ENCODE assay signal across 10 mouse cellular contexts in the genomic region with DNA sequence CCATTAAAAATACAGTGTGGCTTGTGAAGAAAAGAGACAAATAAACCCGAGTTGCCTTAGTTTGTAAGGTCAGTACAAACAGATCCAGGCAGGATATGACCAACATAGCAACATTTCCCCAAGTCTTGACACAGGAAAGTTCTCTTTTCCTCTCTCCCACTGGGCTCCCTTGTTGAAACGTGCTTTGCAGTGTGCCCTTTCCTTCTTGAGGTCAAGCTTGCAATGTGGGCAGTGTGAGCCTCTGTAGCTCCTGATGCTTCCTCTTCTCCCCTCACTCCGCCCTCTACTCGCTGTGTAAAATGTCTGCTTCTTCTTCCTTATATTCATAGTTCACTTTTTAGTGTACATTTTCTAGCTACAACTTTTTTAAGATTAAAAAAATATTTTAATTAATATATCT. TPM values are rescaled to one million over a fixed set of nuclear protein-coding genes. Genes with fewer than 3 reads are reported as not detected.
DNase-seq lines count a peak whose midpoint lies in the region; ATAC-seq and TF ChIP-seq lines count a peak whose summit lies in the region.
"Had no signal": no experiment of that assay in that cellular context is flagged by ENCODE, and none has a peak within 500 bp of the region (broad histone marks: within the 10 kb centered on the region; RNA-seq: fewer than 3 reads in every experiment).

No protein-coding gene starts in this region.

- H3K27ac ChIP-seq in kidney, adult 2 months (ENCODE audit: insufficient read depth, low read depth, low read length): peak overlapping the region; percentile 89
- no peak overlapping the region for H3K27ac ChIP-seq in kidney, embryonic 14.5 days (ENCODE audit: low read depth, low read length)
- H3K27ac ChIP-seq in forebrain, embryonic 13.5 days: no peak overlapping the region

- H3K36me3 ChIP-seq in kidney, adult 2 months (ENCODE audit: control insufficient read depth, insufficient read depth, low read length): no peaks in the 10 kb centered on the region
- no peaks in the 10 kb centered on the region for H3K36me3 ChIP-seq in kidney, embryonic 14.5 days (ENCODE audit: control insufficient read depth, insufficient read depth, low read length)
- H3K36me3 ChIP-seq in forebrain, embryonic 13.5 days (ENCODE audit: poor library complexity, severe bottlenecking): no peaks in the 10 kb centered on the region

- no peak overlapping the region for H3K4me3 ChIP-seq in kidney, adult 2 months (ENCODE audit: insufficient read depth, low read depth, low read length)
- H3K4me3 ChIP-seq in kidney, embryonic 14.5 days (ENCODE audit: low read length): no peak overlapping the region
- no peak overlapping the region for H3K4me3 ChIP-seq in forebrain, embryonic 13.5 days

- TF ChIP-seq POLR2A in kidney, adult 2 months (IDR thresholded peaks at IDR 0.05; ENCODE audit: low read depth, low read length): no peak

- DNase-seq in kidney, adult 2 months: peak; percentile 44
- peak; percentile 41 to 52 for DNase-seq in heart, adult 9 months (ENCODE audit: low spot score in 2 of 2)
- peak; percentile 1 to 5 for DNase-seq in kidney, postnatal 4 days
- no peak for DNase-seq in ovary, postnatal 36 days (ENCODE audit: low spot score)
- DNase-seq in right cerebral cortex, postnatal 4 days: no peak
- DNase-seq: cerebellum, adult 9-11 months had no signal

- TF ChIP-seq CTCF in kidney, adult 2 months (conservative IDR thresholded peaks at IDR 0.05; ENCODE audit: insufficient read depth, insufficient read length, low read depth, low read length): no peak

- H3K9ac ChIP-seq in kidney, embryonic 14.5 days (ENCODE audit: low read depth, low read length): no peak overlapping the region
- H3K9ac ChIP-seq in forebrain, embryonic 13.5 days: no peak overlapping the region

- no peak for ATAC-seq in kidney, embryonic 14.5 days (ENCODE audit: low FRiP score, low TSS enrichment)
- ATAC-seq in monocyte, adult 5-6 weeks (replicated peaks; ENCODE audit: insufficient number of reproducible peaks, low FRiP score, low TSS enrichment, poor library complexity, severe bottlenecking): peak; percentile 83
- no peak for ATAC-seq in forebrain, embryonic 13.5 days

- WGBS in kidney, adult 2 months: 56% methylated on average over 4 of the region's 4 CpGs
- WGBS in kidney, embryonic 14.5 days: 52% methylated on average over 4 of the region's 4 CpGs
- WGBS in forebrain, embryonic 13.5 days: 68% methylated on average over 4 of the region's 4 CpGs

- H3K27me3 ChIP-seq in kidney, adult 2 months (replicated peaks; ENCODE audit: control insufficient read depth, insufficient read depth, low read length): no peaks in the 10 kb centered on the region
- no peaks in the 10 kb centered on the region for H3K27me3 ChIP-seq in kidney, embryonic 14.5 days (ENCODE audit: control insufficient read depth, insufficient read depth, low read length)
- no peaks in the 10 kb centered on the region for H3K27me3 ChIP-seq in forebrain, embryonic 13.5 days

- H3K4me1 ChIP-seq in kidney, adult 2 months (ENCODE audit: control insufficient read depth, insufficient read depth, low read length): no peaks in the 10 kb centered on the region
- H3K4me1 ChIP-seq in kidney, embryonic 14.5 days (ENCODE audit: control insufficient read depth, insufficient read depth, low read length): no peaks in the 10 kb centered on the region
- H3K4me1 ChIP-seq in forebrain, embryonic 13.5 days: no peaks in the 10 kb centered on the region

- H3K9me3 ChIP-seq in kidney, embryonic 14.5 days (ENCODE audit: control insufficient read depth, low read length): no peaks in the 10 kb centered on the region
- no peaks in the 10 kb centered on the region for H3K9me3 ChIP-seq in forebrain, embryonic 13.5 days (replicated peaks)

- H3K4me2 ChIP-seq in kidney, embryonic 14.5 days (replicated peaks; ENCODE audit: low read depth, low read length): no peak overlapping the region
- H3K4me2 ChIP-seq in forebrain, embryonic 13.5 days: no peak overlapping the region

RNA-seq across cellular contexts. Expression of gene Gm6377, which starts 5.1 kb away (rescaled TPM):
- 0.05 and 0.07 TPM in 2 replicates for polyA plus RNA-seq in kidney, adult 2 months (2012; rRNA removed)
- polyA plus RNA-seq in kidney, embryonic 14.5 days (2014; fragmentation: Nextera tagmentation; extraction: Ambion mirVana): 0.11 and 0.22 TPM in 2 replicates
- 139 to 170 TPM (median 165 TPM) in 3 replicates for total RNA-seq in monocyte, adult 5-6 weeks (2017)
- polyA plus RNA-seq in forebrain, embryonic 13.5 days (2015; fragmentation: Nextera tagmentation; extraction: Ambion mirVana): 0.05 and 0.16 TPM in 2 replicates
- total RNA-seq: left cerebral cortex, postnatal 10 days had no signal

Comparison
In these comparisons a context has a peak if more than half of its experiments do, and no peak if none do; other contexts are left out.
1. DNase-seq: peak in kidney, adult 2 months (single experiment), heart, adult 9 months (2 of 2) and kidney, postnatal 4 days (2 of 2); none in ovary, postnatal 36 days (single experiment) and right cerebral cortex, postnatal 4 days (single experiment).